Mouse (Mus musculus): ENCODE data around the gene Fer1l5.
A peak's percentile ranks its signal among the peaks of the same experiment; 100 is the strongest.

The Fer1l5 gene

DNA sequence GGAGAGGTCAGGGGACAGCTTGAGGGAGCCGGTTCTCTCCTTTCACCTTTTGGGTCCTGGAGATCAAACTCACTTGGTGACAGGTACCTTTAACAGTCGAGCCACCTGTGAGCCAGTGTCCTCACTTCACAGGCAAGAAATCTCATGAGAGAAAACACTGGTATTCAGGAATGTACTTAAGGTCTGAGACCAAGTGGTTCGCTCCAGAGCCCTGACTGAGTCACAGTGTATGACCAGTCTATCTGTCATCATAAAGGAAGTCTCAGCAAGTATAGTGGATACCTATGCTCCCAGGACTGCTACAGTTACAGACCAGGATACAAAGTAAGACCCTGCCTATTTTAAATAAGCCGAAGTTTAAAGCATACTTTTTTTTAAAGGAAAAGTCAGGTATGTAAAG is 60.9 kb downstream of the Fer1l5 start:
- no peak for DNase-seq (ENCODE audit: low spot score)

DNA sequence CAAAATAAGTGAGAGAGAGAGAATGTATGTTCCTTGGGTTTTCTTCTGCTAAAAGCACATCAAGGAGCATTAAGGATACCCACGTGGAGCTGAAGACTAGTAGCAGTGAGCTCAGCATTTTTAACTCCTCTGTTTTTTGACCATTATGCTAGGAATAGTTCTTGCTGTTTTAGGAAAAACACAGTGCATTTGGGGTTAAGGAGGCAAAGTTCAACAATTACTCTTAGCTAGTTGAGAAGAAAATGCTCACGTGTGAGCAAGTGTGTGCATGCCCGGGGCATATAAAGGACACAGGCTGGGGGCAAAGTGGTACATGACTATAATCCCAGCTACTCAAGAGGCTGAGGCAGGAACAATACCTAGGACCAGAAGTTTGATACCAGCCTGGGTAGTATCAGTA is 61.5 kb downstream of the Fer1l5 start:
- DNase-seq (ENCODE audit: low spot score), result no peak

DNA sequence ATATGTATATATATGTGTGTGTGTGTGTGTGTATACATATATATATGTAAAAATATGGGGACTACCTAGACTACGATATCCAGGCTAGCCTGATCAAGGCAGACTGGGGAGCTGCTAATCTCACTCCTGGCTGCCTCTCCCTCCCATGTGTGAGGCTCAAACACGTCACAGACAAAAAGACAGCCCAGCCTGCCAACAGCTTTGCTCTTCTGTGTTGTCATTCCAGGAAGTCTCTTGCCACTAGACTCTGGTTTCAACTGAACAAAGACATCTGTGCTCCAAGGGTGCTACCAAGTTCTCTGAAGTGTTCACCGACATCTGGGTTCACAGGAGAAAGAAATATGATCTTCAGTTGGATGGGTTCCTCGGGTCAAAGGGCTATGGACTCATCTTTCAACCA is 63.0 kb downstream of the Fer1l5 start:
- DNase-seq (ENCODE audit: low spot score), result no peak

DNA sequence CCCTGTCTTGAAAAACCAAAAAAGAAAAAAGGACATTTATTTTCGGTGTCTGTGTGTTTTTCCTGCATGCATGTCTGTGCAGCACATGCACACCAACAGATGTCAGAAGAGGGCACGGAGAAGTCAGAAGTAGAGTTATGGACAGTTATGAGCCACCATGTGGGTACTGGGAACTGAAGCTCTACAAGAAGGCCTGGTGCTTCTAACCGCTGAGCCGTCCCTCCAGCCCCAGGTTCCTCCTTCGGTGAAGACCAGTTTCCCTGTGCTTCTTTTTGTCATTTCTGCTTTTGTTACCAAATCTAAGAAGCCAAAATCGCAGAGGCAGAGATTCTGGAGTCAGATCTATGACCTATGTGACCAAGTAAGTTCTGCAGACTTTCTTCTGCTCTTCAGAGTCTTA is 64.4 kb downstream of the Fer1l5 start:
- no peak for DNase-seq (ENCODE audit: low spot score)

DNA sequence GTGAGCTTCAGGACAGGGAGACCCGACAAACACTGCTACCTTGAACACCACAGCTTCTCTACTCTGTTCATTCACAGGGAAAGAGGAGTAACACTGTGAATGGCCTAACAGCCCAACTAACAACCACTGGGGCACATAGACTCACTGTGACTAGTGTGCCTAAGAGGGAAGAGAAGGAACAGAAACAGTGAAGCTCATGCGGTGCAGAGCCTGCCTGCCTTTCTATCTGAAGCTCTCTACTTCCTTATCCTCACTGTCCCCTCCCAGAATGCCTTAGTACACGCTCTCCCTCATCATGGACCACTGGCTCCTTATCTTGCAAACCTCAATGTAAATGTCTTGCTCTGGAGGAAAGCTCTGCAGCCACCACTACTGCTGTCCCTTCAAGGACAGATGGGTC is 65.1 kb downstream of the Fer1l5 start:
- DNase-seq (ENCODE audit: low spot score), result no peak

DNA sequence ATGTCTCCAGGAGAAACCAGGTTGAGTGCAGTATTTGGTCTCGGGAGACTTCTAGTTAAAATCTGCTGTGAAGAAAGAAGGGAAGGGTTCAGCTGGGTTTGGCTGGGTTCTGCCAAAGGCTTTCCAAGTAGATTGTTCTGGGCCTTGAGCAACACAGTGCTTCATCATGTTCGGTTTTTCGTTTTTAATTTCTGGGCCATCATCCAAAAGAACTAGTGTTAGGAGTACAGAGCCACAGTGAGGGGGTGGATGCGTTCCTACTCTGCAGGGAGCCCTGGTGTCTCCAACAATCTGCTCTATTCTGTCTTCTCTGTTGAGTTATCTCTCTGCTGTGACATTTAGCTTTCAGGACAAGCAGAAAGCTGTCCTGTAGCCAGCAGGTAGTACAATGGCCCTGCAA is 69.0 kb downstream of the Fer1l5 start:
- no peak for DNase-seq (ENCODE audit: low spot score)

DNA sequence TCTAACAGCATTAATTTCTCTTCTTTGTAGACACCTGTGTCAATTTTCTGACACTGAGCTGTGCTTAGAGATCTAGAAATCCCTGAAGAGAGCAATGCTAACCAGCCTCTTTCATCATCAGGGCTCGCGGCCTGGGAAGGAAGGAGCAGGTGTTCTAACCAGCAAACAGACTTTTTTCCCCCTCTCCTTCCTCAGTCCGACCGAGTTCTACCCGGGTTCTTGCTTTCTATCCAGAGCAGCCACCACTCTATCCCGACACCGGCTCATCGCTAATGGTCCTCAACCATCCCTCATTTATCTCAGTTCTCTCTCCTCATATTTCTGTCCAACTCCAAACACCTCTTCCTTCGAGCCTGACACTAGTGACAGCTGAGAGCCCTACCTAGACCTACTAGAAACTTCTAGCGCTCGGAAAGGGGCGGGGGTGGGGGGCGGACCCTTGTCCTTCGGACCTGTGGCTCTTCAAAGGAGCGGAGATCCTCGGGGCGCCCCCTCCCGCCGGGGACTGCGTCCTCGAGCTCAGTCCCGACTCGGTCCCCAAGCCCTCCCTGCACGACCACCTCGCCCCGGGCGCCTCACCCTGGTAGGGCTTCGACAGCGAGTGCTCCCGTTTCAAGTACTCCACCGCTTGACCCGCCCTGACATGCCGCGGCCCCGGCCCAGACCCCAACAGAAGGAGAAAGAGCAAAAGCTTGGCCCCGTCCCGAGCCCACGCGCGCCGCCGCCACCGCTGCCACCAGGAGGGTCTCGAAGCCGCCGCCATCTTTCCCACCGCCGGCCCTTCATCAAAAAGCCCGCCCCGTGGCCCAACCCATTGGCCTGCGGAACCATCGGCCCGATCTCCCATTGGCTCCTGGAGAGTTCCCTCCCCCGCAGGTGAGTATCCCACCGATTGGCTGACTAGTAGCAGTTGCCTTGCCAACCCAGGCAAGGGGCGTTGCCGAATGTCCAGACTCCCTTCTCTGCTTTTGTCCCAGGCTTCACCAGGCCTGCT is 72.7 kb downstream of the Fer1l5 start, which contains the start of gene Lman2l:
TSS of gene Lman2l (minus strand) at position 801 of the 994 bp plus-strand sequence.
- DNase-seq (ENCODE audit: low spot score), result peak; percentile 97

DNA sequence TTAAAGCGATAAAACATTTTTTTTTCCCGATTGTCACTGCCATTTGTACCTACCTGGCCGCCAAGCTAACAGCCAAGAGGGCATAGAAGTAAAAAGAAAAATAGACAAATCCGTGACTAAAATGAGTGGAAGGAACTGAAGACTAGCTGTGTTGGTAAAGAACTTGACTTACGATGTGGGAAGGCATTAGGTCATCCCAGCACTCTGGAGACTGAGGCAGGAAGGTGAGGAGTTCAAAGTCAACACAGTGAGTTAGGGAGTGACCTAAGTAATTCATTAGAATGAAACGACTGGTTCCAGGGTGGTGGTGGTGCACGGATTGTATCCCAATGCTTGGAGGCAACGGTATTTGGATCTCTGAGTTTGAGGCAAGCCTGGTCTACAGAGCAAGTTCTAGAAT is 73.4 kb downstream of the Fer1l5 start:
- no peak for DNase-seq (ENCODE audit: low spot score)

DNA sequence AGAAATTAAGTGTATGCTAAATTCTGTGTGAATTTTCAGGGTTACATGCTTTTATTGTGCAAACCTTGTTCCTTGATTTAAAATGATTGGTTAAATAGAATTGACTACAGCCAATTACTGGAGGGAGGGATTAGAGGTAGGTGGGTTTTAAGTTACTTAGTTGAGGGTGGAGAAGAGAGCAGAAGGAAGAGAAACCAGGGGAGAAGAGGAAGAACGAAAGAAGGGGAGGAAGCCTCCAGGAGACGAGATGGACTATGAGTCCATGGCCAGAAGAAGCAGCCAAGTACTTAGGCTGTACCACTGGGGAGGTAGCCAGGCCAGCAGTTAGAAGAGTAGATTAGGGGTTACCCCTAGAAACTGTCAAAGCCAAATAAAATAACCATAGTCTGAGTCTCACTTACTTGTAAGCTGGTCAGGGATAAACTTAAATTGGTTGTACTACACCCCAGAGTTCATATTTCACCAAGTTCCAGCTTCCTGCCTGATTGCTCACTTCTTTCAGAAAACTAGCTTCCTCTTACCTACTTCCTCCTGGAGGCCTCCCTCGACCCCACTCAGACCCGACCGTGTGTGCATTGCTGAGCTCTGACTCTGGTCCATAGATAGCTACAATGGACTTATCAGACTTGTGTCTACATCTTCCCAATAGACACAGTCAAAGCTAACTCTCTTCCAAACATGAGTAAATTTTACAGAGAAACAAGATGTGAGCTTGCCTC is 74.2 kb downstream of the Fer1l5 start:
- no peak for DNase-seq (ENCODE audit: low spot score)

DNA sequence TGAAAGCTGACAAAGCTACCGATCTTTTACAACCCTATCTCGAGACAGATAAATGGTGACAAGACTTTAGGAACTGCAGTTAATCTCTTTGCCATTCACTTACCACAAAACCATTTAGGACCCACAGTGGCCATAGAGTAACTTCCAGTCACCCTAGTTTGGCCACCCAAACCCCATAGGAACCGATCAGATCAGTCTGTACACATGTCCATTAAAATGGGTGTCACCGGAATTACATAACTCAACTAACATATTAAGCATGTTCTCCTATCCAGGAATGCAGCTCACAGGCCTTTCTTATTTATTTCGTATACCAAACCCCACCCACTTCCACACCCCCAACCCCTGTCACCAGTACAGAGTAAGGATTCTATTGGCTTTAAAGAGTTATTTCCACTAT is 74.8 kb downstream of the Fer1l5 start:
- DNase-seq (ENCODE audit: low spot score), result no peak

DNA sequence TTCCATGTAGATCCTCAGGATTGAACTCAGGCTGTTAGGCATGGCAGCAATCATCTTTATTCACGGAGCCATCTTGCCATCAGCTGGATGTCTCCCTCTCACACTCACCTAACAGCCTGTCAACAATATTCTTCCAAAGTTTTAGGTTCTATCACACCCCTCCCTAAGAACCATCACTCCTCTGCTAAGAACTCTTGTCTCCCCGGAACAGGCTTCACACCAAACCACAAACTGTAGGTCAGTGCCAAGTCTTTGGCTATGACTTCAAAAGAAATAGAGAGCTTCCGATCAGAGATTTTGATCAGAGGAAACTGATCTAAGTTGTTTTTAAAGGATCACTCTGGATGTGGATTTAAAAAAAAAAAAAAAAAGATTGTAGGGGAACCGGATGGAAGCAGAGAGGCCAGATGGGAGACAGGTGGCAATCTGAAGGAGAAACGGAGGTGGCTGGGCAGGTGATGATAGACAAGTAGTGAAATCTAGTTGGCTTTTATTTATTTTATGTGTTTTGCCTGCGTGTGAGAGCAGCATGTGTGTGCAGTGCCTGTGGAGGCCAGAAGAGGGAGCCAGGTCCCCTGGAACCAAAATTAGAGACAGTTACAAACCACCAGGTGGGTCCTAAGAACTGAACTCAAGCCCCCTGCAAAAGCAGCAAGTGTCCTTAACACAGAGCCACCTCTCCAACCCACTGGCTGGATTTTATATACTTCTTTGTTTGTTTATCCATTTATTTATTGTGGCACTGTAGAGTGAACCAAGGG is 82.1 kb downstream of the Fer1l5 start:
- DNase-seq (ENCODE audit: low spot score), result no peak

DNA sequence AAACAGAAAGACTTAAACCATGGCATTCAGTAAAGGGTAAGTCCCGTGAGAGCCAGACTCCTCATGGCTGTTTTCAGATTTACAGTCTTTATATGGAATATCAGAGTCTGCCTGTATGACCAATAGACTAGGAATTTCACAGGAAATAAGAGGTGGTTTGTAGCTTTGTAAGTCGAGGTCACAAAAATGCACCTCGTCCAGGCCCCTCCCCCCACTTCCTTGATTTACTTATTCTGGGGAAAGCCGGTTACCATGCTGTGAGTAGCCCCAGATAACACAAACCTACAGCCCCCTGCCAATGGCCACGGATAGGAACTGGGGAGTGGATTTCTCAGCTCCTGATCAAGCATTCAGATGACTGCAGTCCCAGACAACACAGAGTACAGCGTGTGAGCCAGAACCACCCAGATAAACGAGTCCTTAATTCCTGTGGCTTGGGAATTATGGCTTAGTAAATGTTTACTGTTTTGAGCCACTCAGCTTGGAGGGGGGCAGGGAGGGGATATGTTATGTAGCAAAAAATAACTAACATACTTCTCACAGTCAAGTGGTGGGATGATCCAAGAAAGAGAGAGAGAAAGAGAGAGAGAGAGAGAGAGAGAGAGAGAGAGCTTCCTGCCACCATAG is 85.4 kb downstream of the Fer1l5 start:
- no peak for DNase-seq (ENCODE audit: low spot score)

DNA sequence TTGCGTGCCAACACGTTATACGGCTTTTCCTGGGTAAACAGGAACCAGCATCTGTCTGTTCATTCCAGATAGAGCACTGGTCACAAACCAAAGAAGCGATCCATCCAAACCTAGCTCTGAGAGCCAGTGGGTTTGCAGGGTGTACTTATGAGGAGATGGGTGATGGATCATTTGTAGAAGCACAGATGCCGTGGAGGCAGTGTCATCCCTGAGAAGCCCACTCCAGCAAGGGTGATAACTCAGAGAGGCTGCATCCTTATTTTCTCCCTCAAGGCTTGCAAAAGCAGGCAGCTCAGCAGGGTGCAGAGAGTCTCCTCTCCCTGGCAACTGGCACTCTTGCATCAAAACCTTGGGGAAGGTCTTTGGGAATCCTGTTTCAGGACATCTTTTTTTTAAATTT is 86.1 kb downstream of the Fer1l5 start:
- no peak for DNase-seq (ENCODE audit: low spot score)

DNA sequence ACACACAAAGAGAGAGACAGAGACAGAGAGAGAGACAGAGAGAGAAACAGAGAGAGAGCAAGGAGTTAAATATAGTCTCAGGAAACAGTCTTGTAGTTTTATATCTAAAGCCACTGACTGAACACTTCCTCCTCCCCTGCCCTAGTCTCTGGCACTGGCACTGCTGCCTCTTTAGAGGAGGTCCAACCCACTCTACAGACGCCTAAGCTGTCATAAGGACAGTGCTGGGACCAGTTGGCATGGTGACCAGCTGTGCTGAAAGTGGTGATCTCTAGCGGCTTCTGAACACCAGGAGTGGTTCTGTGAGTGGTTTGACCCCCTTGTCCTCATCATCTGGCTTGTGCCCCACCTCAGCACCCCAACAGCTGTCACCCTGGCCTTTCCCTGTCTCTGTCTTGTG is 89.7 kb downstream of the Fer1l5 start:
- no peak for DNase-seq (ENCODE audit: low spot score)

DNA sequence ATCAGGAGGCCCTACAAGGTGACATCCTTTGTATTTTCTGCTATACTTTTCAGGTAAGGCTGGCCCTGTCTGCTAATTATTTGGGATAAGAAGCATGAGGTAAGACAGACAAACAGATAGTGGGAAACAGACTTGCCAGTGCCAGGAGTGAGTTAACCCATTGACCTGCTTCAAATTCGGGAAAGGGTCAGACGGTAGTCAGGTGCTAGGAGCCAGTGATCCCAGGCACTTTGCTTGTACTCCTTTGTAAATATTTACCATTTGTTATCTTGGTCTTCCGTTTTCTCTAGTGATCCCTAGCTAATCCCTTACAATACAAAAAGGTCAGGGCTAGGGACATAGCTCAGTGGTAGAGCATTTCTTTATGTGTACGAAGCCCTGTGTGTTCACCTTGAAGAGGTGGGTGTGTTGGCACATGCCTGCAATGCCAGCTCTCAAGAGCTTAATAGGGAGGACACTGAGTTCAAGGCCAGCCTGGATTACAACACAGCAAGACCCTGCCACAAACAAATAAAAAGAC is 93.6 kb downstream of the Fer1l5 start:
- DNase-seq (ENCODE audit: low spot score), result no peak

DNA sequence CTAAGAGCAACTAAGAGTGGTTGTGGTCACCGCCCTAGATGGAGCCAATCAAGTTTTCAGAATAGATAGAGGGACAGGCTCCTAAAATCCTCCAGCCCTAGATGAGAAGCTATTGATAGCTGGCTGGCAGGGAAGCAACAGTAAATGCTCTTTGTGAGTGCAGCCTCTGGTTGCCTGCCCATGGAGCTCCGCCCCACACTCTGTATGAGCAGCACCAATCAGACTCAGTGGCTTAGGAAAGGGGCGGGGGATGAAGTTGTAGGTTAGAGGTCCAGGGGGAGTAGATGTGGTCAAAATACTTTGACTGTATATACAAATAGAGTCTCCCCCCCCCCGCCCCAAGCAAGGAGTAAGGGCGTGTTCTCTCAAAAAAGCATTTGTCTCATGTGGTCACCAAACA is 95.4 kb downstream of the Fer1l5 start:
- no peak for DNase-seq (ENCODE audit: low spot score)

DNA sequence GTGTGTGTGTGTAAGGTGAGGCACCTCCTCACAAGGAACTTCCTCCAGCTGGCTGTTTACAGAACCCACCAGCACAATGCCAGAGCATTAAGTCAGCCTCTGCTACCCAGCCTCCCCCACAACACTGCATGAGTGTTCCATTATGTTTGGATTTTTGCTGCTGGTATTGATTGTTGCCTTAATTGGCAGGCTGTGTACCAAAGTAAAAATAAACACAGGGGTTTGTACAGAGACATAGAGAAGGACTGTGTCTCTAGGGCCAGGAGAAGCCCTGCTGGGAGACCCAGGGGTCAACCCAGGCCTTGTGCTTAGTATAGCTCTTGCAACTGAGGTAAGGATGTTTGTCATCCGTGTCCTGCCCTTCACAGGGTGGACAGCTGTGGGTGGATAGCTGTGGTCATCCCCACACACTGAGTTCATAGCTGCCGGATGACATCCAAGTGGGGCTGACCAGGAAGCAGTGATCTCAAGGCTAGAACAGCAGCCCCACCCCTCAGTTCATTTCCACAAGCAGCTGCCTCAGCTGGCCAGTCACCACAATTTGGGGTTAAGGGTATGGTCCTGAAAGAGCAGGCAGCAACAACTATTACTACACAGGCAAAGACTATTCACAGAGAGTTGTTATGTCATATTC is 97.8 kb downstream of the Fer1l5 start:
- DNase-seq (ENCODE audit: low spot score), result no peak

DNA sequence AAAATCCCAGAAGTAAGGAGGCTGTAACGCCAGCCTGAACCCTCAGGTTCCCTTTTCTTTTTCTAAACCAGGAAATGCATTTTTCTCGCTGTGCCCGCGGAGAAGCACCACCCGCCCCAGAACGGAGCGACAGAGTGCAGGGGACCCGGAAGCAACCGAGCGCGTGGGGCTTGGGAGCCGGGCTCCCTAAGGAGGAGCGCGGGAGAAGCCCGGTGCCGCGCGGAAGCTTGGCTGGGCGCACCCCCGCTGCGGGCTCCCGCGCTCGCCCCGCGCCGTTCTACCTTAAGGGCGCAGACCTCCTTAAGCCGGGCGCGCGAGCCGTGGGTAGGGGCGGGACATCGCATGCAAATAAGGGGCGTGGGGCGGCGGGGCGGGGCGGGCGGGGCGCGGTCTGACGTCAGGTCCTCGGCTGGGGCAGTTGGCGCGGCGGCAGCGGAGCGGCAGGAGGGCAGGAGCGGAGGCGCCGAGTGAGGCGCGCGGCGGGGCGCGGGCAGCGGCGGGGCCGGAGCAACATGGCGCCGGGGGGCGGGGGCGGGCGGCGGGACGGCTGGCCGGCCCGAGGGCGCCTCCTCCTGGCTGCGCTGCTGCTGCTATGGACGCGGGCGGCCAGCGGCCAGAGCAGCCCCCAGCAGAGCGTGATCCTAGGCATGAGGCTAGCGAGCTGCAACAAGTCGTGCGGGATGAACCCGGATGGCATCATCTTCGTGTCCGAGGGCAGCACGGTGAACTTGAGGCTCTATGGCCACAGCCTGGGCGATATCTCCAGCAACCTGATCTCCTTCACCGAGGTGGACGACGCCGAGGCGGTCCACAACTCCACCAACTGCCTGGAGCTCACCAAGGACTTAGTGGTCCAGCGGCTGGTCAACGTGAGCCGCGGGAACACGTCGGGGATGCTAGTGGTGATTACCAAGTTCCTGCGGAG is 99.4 kb downstream of the Fer1l5 start, which contains the start of gene Cnnm4:
TSS of gene Cnnm4 (plus strand) at position 440 of the 925 bp plus-strand sequence.
- peak; percentile 91 for DNase-seq (ENCODE audit: low spot score)
